Mouse (Mus musculus) forebrain, embryonic 11.5 days (tissue): ENCODE results near the gene Ttll6. TPM values are rescaled to one million over a fixed set of nuclear protein-coding genes. Genes with fewer than 3 reads are reported as not detected.
"Not testable (repeated sequence)": the region's sequence is repeated elsewhere in the genome, so short reads cannot be mapped to it uniquely, and the experiment has no call there.

Source experiments
- ATAC-seq: fragments of 200-750 bp; cut with Nextera tagmentation; replicated peaks from 2 replicates; pipeline ENCODE4 v1.8.0; 2017; ENCODE audit warnings: moderate TSS enrichment; ENCODE audit not compliant: low FRiP score
- DNase-seq: peaks from one replicate; pipeline ENCODE4 v3.0.0-alpha.2; 2017; ENCODE audit warnings: low spot score
- H3K27ac ChIP-seq: fragments of 300-500 bp; sonication (generic); 2 replicates; pipeline ENCODE4 v1.5.1; 2014; ENCODE audit warnings: low read depth, low read length
- H3K27me3 ChIP-seq: fragments of 300-500 bp; sonication (generic); 2 replicates; pipeline ENCODE4 v1.6.1; 2014; ENCODE audit warnings: mild to moderate bottlenecking, low read length, mixed read lengths; ENCODE audit not compliant: control insufficient read depth, insufficient read depth
- H3K36me3 ChIP-seq: fragments of 300-500 bp; sonication (generic); 2 replicates; pipeline ENCODE4 v1.6.1; 2014; ENCODE audit warnings: mild to moderate bottlenecking, low read length, moderate library complexity, mixed read lengths; ENCODE audit not compliant: control insufficient read depth, insufficient read depth
- H3K4me1 ChIP-seq: fragments of 300-500 bp; sonication (generic); replicated peaks from 2 replicates; pipeline ENCODE4 v1.6.1; 2014; ENCODE audit warnings: low read length, mixed read lengths; ENCODE audit not compliant: control insufficient read depth, insufficient read depth
- H3K4me2 ChIP-seq: fragments of 300-500 bp; sonication (generic); 2 replicates; pipeline ENCODE4 v1.6.1; 2014; ENCODE audit warnings: low read depth, mild to moderate bottlenecking, low read length, moderate library complexity, mixed read lengths; ENCODE audit not compliant: severe bottlenecking
- H3K4me3 ChIP-seq: fragments of 300-500 bp; sonication (generic); 2 replicates; pipeline ENCODE4 v1.5.1; 2014; ENCODE audit warnings: low read depth, low read length
- H3K9ac ChIP-seq: fragments of 300-500 bp; sonication (generic); 2 replicates; pipeline ENCODE4 v1.6.1; 2014; ENCODE audit warnings: low read length
- H3K9me3 ChIP-seq: fragments of 300-500 bp; sonication (generic); 2 replicates; pipeline ENCODE4 v1.6.1; 2016; ENCODE audit warnings: low read length, mixed read lengths; ENCODE audit not compliant: control insufficient read depth
- WGBS: fragments of 180-500 bp; shearing (Covaris S2); extraction: QIAGEN DNeasy Blood & Tissue Kit; methylation state at CpG from one replicate; pipeline ENCODE4 v1.1.7; 2014; 5-methylcytosine and 5-hydroxymethylcytosine counted together
- polyA plus RNA-seq: library from polyadenylated mRNA; unstranded; fragments of >200 nt; fragmentation: Nextera tagmentation; extraction: Ambion mirVana; gene quantifications from 2 replicates; pipeline ENCODE4 v1.2.1, GENCODE M21; 2014

Ttll6 gene
- polyA plus RNA-seq: not detected in 2 replicates

GRCm38 (mm10) chr11:96133239-96133865 is at the start of gene Ttll6:
TSS of gene Ttll6 (plus strand) at chr11:96133786.
- ATAC-seq: no peak
- H3K36me3 ChIP-seq: no peaks in the 10 kb centered on the region
- H3K9ac ChIP-seq: no peak within 1 kb of the TSS
- peak; percentile 90 for DNase-seq
- no peak within 1 kb of the TSS for H3K4me3 ChIP-seq
- no peak within 1 kb of the TSS for H3K27ac ChIP-seq
- H3K4me2 ChIP-seq: peak within 1 kb of the TSS; percentile 30; the same call in 1 of the 2 replicates
- 19% methylated on average over 16 of the region's 16 CpGs for WGBS
- H3K4me1 ChIP-seq: no peaks in the 10 kb centered on the region
- no peaks in the 10 kb centered on the region for H3K9me3 ChIP-seq
- H3K27me3 ChIP-seq: no peaks in the 10 kb centered on the region

DNA sequence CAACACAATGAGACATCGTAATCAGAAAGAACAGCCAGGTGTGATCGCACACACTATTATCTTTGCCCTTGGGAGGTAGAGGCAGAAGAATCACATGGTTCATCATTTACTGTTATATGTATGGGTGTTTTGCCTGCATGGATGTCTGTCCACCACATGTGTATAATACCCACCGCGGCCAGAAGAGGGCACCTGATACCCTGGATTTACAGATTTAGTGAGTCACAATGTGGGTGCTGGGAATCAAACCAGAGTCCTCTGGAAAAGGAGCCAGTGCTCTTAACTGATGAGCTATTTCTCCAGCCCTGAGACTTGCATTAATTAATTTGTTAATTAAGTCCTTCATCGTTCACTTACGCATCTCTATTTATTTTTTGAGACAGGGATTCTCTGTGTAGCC is 45.6 kb upstream of the Ttll6 start:
- no peak overlapping the region for H3K4me3 ChIP-seq
- no peaks in the 10 kb centered on the region for H3K27me3 ChIP-seq
- 0 out of 2 replicates have a peak, but pooled peaks cover 2% of the 10 kb centered on the region for H3K9me3 ChIP-seq
- H3K9ac ChIP-seq: no peak overlapping the region
- WGBS: 85% methylated on average over 6 of the region's 6 CpGs
- no peak overlapping the region for H3K4me2 ChIP-seq
- ATAC-seq: no peak
- H3K4me1 ChIP-seq: no peaks in the 10 kb centered on the region
- H3K36me3 ChIP-seq: no peaks in the 10 kb centered on the region
- no peak for DNase-seq
- H3K27ac ChIP-seq: no peak overlapping the region

DNA sequence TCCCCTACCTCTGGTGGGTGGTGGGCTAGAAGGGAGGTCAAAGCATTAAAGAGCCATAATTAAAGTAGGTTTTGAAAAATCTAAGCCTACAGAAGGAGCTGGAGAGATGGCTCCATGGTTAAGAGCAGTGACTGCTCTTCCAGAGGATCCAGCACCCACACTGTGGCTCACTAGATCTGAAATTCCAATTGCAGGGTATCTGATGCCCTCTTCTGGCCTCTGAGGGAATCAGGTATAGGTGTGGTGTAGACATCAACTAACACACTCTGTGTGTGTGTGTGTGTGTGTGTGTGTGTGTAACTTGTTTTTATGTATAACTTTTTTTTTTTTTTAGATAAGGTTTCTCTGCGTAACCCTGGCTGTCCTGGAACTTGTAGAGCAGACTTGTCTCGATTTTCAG is 42.5 kb upstream of the Ttll6 start:
- ATAC-seq: no peak
- no peak for DNase-seq
- 0 out of 2 replicates have a peak, but pooled peaks cover 2% of the 10 kb centered on the region for H3K9me3 ChIP-seq
- H3K36me3 ChIP-seq: no peaks in the 10 kb centered on the region
- no peak overlapping the region for H3K4me3 ChIP-seq
- no peak overlapping the region for H3K4me2 ChIP-seq
- H3K9ac ChIP-seq: no peak overlapping the region
- WGBS: 69% methylated on average over 2 of the region's 2 CpGs
- H3K4me1 ChIP-seq: no peaks in the 10 kb centered on the region
- no peak overlapping the region for H3K27ac ChIP-seq
- H3K27me3 ChIP-seq: no peaks in the 10 kb centered on the region

- 44% methylated on average over 7 of the region's 7 CpGs for WGBS
- Histone ChIP-seq H3K4me2 (no peak overlapping the region), H3K27ac (no peak overlapping the region), H3K4me3 (no peak overlapping the region), H3K27me3 (no peaks in the 10 kb centered on the region), H3K4me1 (no peaks in the 10 kb centered on the region), H3K36me3 (no peaks in the 10 kb centered on the region), H3K9me3 (0 out of 2 replicates have a peak, but pooled peaks cover 2% of the 10 kb centered on the region), H3K9ac (no peak overlapping the region)
- DNase-seq (no peak), ATAC-seq (no peak)
Observed at GRCm38 (mm10) chr11:96092674-96093291, 40.8 kb upstream of the Ttll6 start.

DNA sequence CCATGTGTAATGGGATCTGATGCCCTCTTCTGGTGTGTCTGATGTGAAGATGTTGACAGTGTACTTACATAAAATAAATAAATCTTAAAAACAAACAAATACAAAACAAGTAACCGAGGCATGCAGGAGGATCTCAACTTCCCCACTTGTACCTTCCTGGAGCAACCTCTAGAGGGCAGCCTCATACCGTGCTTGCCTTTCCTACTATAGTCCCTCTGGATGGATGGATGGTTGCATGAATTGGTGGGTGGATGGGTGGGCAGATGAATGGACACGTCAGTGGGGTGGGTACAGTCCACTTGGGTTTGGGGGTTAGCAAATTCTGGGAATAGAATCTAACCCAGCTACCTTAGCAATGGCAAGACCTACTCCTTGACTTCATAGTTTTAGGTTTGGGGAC is 40.2 kb upstream of the Ttll6 start:
- Histone ChIP-seq H3K4me1 (no peaks in the 10 kb centered on the region), H3K27ac (no peak overlapping the region), H3K36me3 (no peaks in the 10 kb centered on the region), H3K27me3 (no peaks in the 10 kb centered on the region), H3K4me3 (no peak overlapping the region), H3K9me3 (0 out of 2 replicates have a peak, but pooled peaks cover under 1% of the 10 kb centered on the region), H3K9ac (no peak overlapping the region), H3K4me2 (no peak overlapping the region)
- DNase-seq: peak; percentile 68
- ATAC-seq: no peak
- WGBS: 15% methylated on average over 3 of the region's 3 CpGs

GRCm38 (mm10) chr11:96108376-96108775 is 25.2 kb upstream of the Ttll6 start:
- Histone ChIP-seq H3K4me3 (no peak overlapping the region), H3K27me3 (no peaks in the 10 kb centered on the region), H3K27ac (no peak overlapping the region), H3K36me3 (no peaks in the 10 kb centered on the region), H3K4me2 (no peak overlapping the region), H3K9me3 (no peaks in the 10 kb centered on the region), H3K4me1 (no peaks in the 10 kb centered on the region), H3K9ac (no peak overlapping the region)
- DNase-seq: no peak
- no peak for ATAC-seq
- 85% methylated on average over 1 of the region's 1 CpGs for WGBS

DNA sequence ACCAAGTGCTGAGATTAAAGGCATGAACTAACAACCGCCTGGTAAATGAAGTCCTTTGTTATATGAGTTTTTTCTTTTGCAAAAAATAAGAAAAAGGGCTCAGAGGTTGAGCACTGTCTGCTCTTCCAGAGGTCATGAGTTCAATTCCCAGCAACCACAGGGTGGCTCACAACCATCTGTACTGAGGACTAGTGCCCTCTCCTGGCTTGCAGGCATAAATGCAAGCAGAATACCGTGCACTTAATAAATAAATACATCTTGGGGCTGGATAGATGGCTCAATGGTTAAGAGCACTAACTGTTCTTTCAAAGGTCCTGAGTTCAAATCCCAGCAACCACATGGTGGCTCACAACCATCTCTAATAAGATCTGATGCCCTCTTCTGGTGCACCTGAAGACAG is 22.6 kb upstream of the Ttll6 start:
- DNase-seq, ATAC-seq: not testable (repeated sequence)
- WGBS: 71% methylated on average over 2 of the region's 2 CpGs

GRCm38 (mm10) chr11:96111751-96112150 is 21.8 kb upstream of the Ttll6 start, which contains the start of gene Calcoco2:
TSS of gene Calcoco2 (minus strand) at chr11:96111964.
- WGBS: 40% methylated on average over 14 of the region's 14 CpGs
- no peak for ATAC-seq

More for the DNA sequence above, 22.6 kb upstream of the Ttll6 start:
- not testable (repeated sequence) for H3K36me3 ChIP-seq, H3K9ac ChIP-seq, H3K4me2 ChIP-seq, H3K4me1 ChIP-seq, H3K9me3 ChIP-seq, H3K4me3 ChIP-seq, H3K27me3 ChIP-seq, H3K27ac ChIP-seq

DNA sequence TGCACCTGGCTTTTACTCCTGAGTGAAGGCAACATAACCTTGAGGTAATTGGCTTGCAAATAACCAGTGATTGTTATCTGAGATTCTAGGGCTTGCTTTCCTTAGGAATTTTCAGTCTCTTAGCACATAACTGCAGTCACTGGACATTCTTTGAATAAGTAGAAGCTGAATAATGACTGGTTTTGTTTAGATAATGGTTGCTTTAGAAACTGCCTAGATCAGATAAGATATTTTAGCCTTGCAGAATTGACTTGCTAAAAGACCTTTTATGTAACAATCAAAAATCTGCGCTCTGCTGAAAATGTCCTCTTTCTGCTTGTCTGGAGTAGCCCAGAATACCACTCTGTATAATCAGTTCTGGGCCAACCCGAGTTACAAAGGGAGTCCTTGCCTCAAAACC is 19.5 kb upstream of the Ttll6 start:
- Histone ChIP-seq H3K27ac (no peak overlapping the region), H3K4me3 (no peak overlapping the region), H3K9me3 (no peaks in the 10 kb centered on the region), H3K4me1 (no peaks in the 10 kb centered on the region), H3K27me3 (no peaks in the 10 kb centered on the region), H3K9ac (no peak overlapping the region), H3K36me3 (no peaks in the 10 kb centered on the region), H3K4me2 (no peak overlapping the region)
- ATAC-seq (no peak), DNase-seq (no peak)
- 70% methylated on average over 2 of the region's 2 CpGs for WGBS

More at GRCm38 (mm10) chr11:96111751-96112150, 21.8 kb upstream of the Ttll6 start, which contains the start of gene Calcoco2:
- no peak for DNase-seq
- Histone ChIP-seq H3K9ac (no peak within 1 kb of the TSS), H3K4me1 (no peaks in the 10 kb centered on the region), H3K27me3 (no peaks in the 10 kb centered on the region), H3K36me3 (no peaks in the 10 kb centered on the region), H3K27ac (no peak within 1 kb of the TSS), H3K4me3 (no peak within 1 kb of the TSS), H3K9me3 (no peaks in the 10 kb centered on the region), H3K4me2 (no peak within 1 kb of the TSS)
